Mouse (Mus musculus) T-helper 2 cell (primary cell): ENCODE data around the gene Ddx19b.
"Not testable (repeated sequence)": the region's sequence is repeated elsewhere in the genome, so short reads cannot be mapped to it uniquely, and the experiment has no call there.

ENCODE experiments used
- in situ Hi-C: fragments of 300-600 bp; cut with MboI, MseI; formaldehyde crosslinking; loops from one replicate; pipeline ENCODE4 v1.15.1; 2025; ENCODE audit warnings: high pct_unique_total_duplicates

Gene Ddx19b

DNA sequence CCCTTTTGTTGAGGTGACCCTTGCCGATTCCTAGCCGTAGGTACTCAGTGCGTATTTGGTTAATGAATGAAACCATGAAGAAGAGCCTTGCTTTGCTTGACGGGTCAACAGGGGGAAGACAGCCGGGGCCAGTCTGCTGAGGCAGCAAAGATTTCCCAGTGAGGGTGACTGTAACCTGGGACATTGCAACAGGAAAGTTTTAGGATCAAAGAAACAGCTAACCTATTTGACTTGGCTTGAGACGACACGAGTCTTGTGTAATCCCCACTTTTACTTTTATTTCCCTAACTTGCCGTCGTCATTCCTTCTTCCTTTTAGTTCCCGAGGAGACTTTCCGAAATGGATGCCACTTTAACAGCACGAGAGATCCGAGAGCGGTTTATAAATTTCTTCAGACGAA, 5.0 kb upstream of the Ddx19b start:
- in situ Hi-C loops = loop anchor here (25.0 kb wide), 1 partner anchor 551 kb away; no protein-coding TSS in a partner anchor

GRCm38 (mm10) chr8:111034276-111034675, 2.7 kb upstream of the Ddx19b start:
- in situ Hi-C loops = loop anchor here (5.0 to 25.0 kb wide), 2 partner anchors 42 to 553 kb away; no protein-coding TSS in a partner anchor

DNA sequence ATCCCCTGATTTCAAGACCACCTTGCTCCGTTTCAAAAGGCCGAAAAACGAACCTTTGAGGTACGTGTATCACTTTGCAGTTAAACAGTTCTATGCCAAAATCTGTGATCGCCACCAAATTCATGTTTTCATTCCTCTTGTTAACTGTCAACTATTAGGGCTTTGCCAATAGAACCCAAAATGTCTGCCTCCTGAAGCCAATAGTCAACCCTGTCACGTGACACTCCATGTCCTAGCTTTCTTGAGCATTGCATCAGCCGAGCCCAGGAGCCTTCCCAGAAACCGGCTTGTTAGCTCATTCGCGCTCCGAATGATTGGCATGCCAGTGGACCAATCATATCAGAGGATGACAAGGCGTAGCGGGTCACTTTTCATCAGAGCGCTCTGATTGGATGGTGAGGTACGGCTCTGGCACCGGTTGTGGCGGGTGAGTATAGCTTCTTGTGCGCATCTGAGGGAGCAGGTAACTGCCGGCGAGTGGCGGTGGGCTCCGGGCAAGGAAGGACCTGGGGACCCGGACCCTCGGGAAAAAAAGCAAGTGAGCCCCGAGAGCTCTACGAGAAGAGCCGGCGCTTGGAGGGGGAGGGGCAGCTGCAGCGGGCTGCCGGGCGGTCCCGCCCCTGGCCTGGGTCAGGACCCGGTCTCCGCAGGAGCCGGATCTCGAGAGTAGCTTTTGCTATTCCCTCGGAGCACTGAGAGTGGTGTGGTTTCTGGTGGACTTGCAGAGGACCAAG, 2.1 kb upstream of the Ddx19b start:
- in situ Hi-C loops = loop anchor here (5.0 to 25.0 kb wide), 2 partner anchors 41 to 554 kb away; no protein-coding TSS in a partner anchor

- in situ Hi-C loops = loop anchor here (5.0 to 25.0 kb wide), 2 partner anchors 41 to 554 kb away; no protein-coding TSS in a partner anchor
Measured at GRCm38 (mm10) chr8:111032916-111033315, 1.4 kb upstream of the Ddx19b start, which contains the start of gene Aars. Gene Aars (plus strand): TSS chr8:111033144.

GRCm38 (mm10) chr8:111030045-111030444, 1.5 kb downstream of the Ddx19b start:
- in situ Hi-C loops = loop anchor here (5.0 to 25.0 kb wide), 2 partner anchors 38 to 557 kb away; no protein-coding TSS in a partner anchor

DNA sequence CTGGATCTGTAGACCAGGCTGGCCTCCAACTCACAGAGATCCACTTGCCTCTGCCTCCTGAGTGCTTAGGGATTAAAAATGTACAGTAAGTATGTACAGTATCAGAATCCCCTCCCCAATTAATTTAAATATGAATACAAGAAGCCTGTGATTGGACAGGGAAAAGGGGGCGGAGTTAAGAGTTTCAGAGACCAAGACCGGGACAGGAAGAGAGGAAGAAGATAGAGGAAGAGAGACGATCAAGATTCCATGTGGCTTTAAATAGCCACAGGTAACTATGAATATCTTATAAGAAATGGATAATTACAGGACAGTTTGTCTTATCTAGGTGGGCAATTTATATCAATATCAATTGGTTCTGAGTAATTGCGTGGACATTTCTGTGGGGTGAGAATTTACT, 2.0 kb downstream of the Ddx19b start:
- in situ Hi-C loops = loop anchor here (25.0 kb wide), 1 partner anchor 558 kb away; no protein-coding TSS in a partner anchor

- in situ Hi-C loops = loop anchor here (25.0 kb wide), 1 partner anchor 560 kb away; no protein-coding TSS in a partner anchor
Measured at GRCm38 (mm10) chr8:111027391-111027937, 4.1 kb downstream of the Ddx19b start.

DNA sequence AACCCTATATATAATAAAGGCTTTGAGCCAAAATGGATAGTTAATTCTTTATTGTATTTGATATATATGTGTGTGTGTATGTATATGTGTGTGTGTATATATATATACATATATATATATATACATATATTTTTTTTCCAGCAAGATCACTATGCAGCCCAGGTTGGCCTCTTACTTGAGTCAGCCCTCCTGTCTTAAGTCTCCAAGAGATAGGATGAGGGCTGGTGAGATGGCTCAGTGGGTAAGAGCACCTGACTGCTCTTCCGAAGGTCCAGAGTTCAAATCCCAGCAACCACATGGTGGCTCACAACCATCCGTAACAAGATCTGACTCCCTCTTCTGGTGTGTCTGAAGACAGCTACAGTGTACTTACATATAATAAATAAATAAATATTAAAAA, 4.9 kb downstream of the Ddx19b start:
- in situ Hi-C loops = loop anchor here (25.0 kb wide), 1 partner anchor 561 kb away; no protein-coding TSS in a partner anchor

- in situ Hi-C loops = not testable (repeated sequence)
Measured at GRCm38 (mm10) chr8:111010230-111010991, 21.1 kb downstream of the Ddx19b start.

DNA sequence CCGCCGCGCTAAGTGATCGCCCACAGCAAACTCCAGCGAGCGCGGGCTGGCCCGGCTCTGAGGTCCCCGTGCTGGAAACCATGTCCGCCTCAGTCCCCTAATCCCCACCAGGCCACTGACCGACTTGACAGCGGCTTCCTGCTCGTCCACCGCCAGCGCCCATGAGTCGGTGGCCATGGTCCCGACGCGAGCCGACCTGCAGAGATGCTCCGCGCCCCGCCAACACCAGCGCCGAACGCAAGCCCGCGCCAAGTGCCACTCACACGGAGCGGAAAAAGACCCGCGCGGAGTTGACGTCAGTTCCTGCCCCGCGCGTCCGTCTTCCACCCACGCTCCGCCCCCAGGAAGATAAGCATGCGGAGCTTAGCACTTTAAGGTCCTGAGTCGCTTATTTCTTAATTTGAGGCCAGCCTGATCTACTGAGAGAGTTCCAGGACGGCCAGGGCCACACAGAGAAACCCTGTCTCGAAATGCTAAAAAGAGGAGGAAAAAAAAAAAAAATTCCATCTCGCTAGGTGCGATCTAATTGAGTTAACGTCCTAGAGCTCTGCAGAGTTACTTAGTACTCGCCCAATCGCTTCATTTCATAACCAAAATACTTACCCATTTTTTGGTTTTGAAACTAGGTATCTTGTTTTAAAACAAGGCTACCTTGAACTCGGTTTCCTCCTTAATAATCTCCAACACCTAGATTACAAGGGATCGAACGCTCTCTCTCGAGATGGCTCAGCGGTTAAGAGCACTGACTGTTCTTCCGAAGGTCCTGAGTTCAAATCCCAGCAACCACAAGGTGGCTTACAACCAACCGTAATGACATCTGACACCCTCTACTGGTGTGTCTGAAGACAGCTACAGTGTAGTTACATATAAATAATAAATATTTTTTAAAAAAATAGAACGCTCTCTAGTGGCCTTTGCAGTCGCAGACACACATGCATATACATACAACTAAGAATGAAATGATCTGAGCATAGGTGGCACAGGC, 33.7 kb downstream of the Ddx19b start, which contains the start of gene Ddx19a:
Ddx19a (minus strand) TSS at position 254 of the 985 bp plus-strand sequence.
- in situ Hi-C loops = no loop called here

GRCm38 (mm10) chr8:110996641-110997430, 34.7 kb downstream of the Ddx19b start:
- in situ Hi-C loops = no loop called here

- in situ Hi-C loops = loop anchor here (5.0 kb wide), 1 partner anchor 42 kb away; the partner anchor contains the start of genes Aars and Ddx19b
Measured at GRCm38 (mm10) chr8:110990017-110990416, 41.5 kb downstream of the Ddx19b start.

DNA sequence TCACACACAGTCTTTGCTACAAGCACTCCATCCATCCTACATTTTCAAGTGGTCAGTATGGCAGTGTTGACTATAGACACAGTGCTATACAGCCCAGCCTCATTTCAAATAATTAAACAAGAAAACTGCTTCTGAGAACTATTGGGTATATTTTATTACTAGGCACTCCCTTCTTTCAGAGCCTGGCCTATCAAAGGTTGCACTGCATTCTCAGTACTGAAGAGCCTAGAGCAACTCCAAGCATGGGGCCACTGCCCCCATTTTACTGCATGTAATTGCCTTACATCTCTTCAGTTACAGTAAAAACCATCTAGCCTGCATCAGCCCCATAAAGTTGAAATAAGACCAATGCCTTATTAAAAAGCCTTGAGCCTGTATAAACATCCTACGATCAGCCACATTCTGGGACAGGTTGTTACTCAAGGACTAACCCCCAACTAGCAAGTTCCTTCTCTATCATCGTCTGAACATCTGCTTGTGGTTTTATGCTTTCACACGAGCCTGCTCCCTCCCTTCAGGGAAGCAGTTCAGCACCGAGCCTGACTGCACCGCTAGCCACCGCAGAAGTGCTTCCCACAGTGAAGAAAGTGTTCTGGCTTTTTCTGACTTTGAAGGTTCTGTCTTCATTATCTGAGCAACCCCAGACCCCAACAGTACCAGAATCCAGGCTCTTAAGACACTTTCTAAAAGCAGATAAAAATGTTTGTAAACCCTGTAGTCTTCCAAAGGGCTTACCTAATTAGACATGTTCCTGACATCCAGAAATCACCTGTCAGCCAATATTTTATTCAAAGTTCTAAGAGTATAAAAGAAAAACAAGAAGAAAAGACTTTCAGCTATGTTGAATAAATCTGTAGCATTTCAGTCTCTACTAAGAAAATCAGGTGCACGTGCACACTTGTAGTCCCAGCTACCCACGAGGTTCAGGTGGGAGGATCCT, 43.5 kb downstream of the Ddx19b start:
- in situ Hi-C loops = loop anchor here (10.0 kb wide), 1 partner anchor 163 kb away; no protein-coding TSS in a partner anchor

DNA sequence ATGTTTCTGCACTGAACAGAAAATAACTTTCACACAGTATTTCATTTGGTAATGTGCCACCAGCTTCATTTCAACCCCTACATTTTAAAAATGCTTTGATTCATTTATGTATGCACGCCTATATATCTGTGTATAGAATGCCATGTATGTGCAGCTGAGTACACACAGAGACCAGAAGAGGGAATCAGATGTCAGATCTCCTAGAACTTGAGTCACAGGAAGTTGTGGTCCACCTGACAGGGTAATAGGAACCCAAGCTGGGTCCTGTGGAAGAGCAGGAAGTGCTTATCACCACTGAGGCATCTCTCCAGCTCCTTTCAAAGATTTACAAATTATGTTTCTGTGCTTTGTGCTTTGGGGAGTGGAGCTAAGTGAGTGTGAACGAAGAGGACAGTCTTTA, 50.2 kb downstream of the Ddx19b start:
- in situ Hi-C loops = loop anchor here (10.0 kb wide), 1 partner anchor 157 kb away; no protein-coding TSS in a partner anchor

DNA sequence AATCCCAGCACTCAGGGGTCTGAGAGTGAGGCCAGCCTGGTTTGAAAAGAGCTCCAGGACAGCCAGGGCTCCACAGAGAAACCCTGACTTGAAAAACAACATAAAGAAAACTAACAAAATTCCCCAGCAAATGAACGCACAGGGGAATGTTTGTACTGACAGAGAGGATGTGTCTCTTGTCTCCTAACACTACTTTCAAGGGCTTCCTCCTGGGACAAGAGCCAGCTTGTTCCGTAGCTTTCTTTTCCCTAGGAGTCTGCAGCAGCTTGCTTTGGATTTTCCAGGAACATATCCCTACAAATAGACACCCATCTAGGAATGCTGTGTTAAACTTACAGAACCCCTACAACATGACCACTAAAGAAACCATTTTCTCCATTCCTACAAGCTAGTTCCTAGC, 53.6 kb downstream of the Ddx19b start:
- in situ Hi-C loops = not testable (repeated sequence)

- in situ Hi-C loops = not testable (repeated sequence)
Measured at GRCm38 (mm10) chr8:110976532-110976931, 55.0 kb downstream of the Ddx19b start.

DNA sequence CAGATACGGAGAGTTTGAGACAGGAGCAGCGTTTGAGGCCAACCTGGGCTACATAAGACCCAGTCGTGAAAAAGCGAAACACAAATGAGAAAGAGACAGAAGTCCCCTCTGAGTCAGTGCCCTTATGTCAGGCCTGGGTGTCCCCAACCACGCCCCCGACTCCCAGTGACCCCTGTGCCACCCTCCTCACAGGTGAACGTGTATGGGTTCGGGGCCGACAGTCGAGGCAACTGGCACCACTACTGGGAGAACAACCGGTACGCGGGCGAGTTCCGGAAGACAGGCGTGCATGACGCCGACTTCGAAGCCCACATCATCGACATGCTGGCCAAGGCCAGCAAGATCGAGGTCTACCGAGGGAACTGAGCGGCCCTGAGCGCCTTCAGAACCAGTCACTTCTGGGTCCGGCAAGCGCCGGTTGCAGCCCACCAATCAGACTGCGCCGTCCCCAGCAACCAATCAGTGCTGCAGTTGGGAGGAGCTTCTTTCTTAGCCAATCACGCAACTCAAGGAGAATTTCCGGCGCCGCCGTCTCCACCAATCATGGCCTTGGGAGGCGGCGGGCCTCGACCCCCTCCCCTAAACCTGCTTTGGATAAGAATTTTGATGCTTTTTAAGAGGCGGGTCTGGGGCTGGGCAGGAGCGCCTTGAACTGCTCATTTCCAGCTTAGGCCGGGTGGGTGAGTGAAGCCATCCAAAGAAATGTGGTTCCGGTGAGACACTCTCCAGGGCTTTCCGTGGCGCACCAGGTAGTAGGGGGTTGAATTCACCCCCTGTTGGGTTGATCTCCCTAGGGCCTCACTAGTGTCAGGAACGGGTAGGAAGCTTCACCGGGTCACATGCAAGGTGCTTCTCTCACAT, 61.4 kb downstream of the Ddx19b start:
- in situ Hi-C loops = no loop called here
